8 mouse cellular contexts compared by ENCODE assay signal in genomic region chr19:41912121-41913080, GRCm38 (mm10). TPM values are rescaled to one million over a fixed set of nuclear protein-coding genes. Genes with fewer than 3 reads are reported as not detected.
DNase-seq lines count a peak whose midpoint lies in the region; ATAC-seq lines count a peak whose summit lies in the region.

No protein-coding gene starts in this region.

- peak overlapping the region; percentile 99 for H3K4me3 ChIP-seq in intestine, embryonic 16.5 days (ENCODE audit: low read length)

- H3K9ac ChIP-seq in intestine, embryonic 16.5 days (ENCODE audit: low read depth, low read length), result peak overlapping the region; percentile 98

- under 1% methylated on average over 43 of the region's 53 CpGs for WGBS in intestine, embryonic 16.5 days

- no peaks in the 10 kb centered on the region for H3K27me3 ChIP-seq in intestine, embryonic 16.5 days (replicated peaks; ENCODE audit: control insufficient read depth, insufficient read depth, low read length)

- H3K27ac ChIP-seq in intestine, embryonic 16.5 days (ENCODE audit: low read length), result peak overlapping the region; percentile 93

- peak overlapping the region; percentile 68 for H3K4me2 ChIP-seq in intestine, embryonic 16.5 days (ENCODE audit: low read depth, low read length)

- peaks cover 13% of the 10 kb centered on the region for H3K36me3 ChIP-seq in intestine, embryonic 16.5 days (ENCODE audit: control insufficient read depth, insufficient read depth, low read length)

- H3K4me1 ChIP-seq in intestine, embryonic 16.5 days (ENCODE audit: control insufficient read depth, insufficient read depth, low read length), result peaks cover 17% of the 10 kb centered on the region

- peak; percentile 35 for DNase-seq in urinary bladder, postnatal 25 days (ENCODE audit: low spot score)
- no peak for DNase-seq in urinary bladder, postnatal 4 days (ENCODE audit: low spot score in 2 of 2)
- peak; percentile 66 for DNase-seq in cerebellum, postnatal 10 days
- DNase-seq in gastrocnemius, postnatal 25 days, result peak; percentile 48
- peak; percentile 53 for DNase-seq in liver
- DNase-seq in naive thymus-derived CD4-positive, alpha-beta T cell, adult 2 months (ENCODE audit: low read depth), result peak; percentile 64
- peak; percentile 72 for DNase-seq in testis, postnatal 14 days (ENCODE audit: low spot score)

- H3K9me3 ChIP-seq in intestine, embryonic 16.5 days (ENCODE audit: control insufficient read depth, low read length), result no peaks in the 10 kb centered on the region

- peak; percentile 61 for ATAC-seq in intestine, embryonic 16.5 days

RNA-seq across cellular contexts. Expression of gene Pgam1, which starts 0.7 kb away (rescaled TPM):
- 10 to 100 TPM; 22.7 to 23.3 TPM for total RNA-seq in gastrocnemius, postnatal 25 days (2021)
- 1,020 and 1,026 TPM in 2 replicates for polyA plus RNA-seq in intestine, embryonic 16.5 days (2015; fragmentation: Nextera tagmentation; extraction: Ambion mirVana)

RNA-seq across cellular contexts. Expression of gene Rrp12, which starts 16.4 kb away (rescaled TPM):
- 10 to 100 TPM; 31.0 to 37.5 TPM for total RNA-seq in gastrocnemius, postnatal 25 days (2021)
- polyA plus RNA-seq in intestine, embryonic 16.5 days (2015; fragmentation: Nextera tagmentation; extraction: Ambion mirVana), result 14.1 and 15.7 TPM in 2 replicates

RNA-seq across cellular contexts. Expression of gene Exosc1, which starts 20.8 kb away (rescaled TPM):
- total RNA-seq in gastrocnemius, postnatal 25 days (2021), result 10 to 100 TPM; 11.4 to 16.4 TPM
- 55.4 and 63.2 TPM in 2 replicates for polyA plus RNA-seq in intestine, embryonic 16.5 days (2015; fragmentation: Nextera tagmentation; extraction: Ambion mirVana)

RNA-seq across cellular contexts. Expression of gene Zdhhc16, which starts 20.9 kb away (rescaled TPM):
- 10 to 100 TPM; 19.2 to 20.5 TPM for total RNA-seq in gastrocnemius, postnatal 25 days (2021)
- polyA plus RNA-seq in intestine, embryonic 16.5 days (2015; fragmentation: Nextera tagmentation; extraction: Ambion mirVana), result 65.3 and 66.1 TPM in 2 replicates

Comparison
In these comparisons a context has a peak if more than half of its experiments do, and no peak if none do; other contexts are left out.
1. DNase-seq: peak in urinary bladder, postnatal 25 days (single experiment), cerebellum, postnatal 10 days (2 of 2), gastrocnemius, postnatal 25 days (single experiment), liver (single experiment), naive thymus-derived CD4-positive, alpha-beta T cell, adult 2 months (single experiment) and testis, postnatal 14 days (single experiment); none in urinary bladder, postnatal 4 days (0 of 2).